Mouse (Mus musculus) bone marrow macrophage, adult 2 months (primary cell): Measurements from ENCODE around the gene Usp24. TPM values are rescaled to one million over a fixed set of nuclear protein-coding genes. Genes with fewer than 3 reads are reported as not detected.
A peak's percentile ranks its signal among the peaks of the same experiment; 100 is the strongest.

ENCODE experiments used
- H3K27ac ChIP-seq: 2 replicates; pipeline ENCODE4 v1.5.1; 2012; ENCODE audit warnings: low read depth, low read length; ENCODE audit not compliant: insufficient read depth
- H3K4me1 ChIP-seq: 2 replicates; pipeline ENCODE4 v1.6.1; 2012; ENCODE audit warnings: low read length; ENCODE audit not compliant: control insufficient read depth, insufficient read depth
- H3K4me3 ChIP-seq: 2 replicates; pipeline ENCODE4 v1.5.1; 2012; ENCODE audit warnings: mild to moderate bottlenecking, low read length, moderate library complexity; ENCODE audit not compliant: insufficient read depth
- CTCF ChIP-seq: IDR thresholded peaks from 2 replicates; pipeline ENCODE4 v1.5.1; 2012; ENCODE audit warnings: low read depth, mild to moderate bottlenecking, low read length, moderate library complexity
- POLR2A ChIP-seq: IDR thresholded peaks from 2 replicates; pipeline ENCODE4 v1.6.1; 2012; ENCODE audit warnings: mild to moderate bottlenecking, low read depth, low read length, borderline replicate concordance
- polyA plus RNA-seq: library from polyadenylated mRNA; stranded (reverse); fragments of >200 nt; gene quantifications from 2 replicates; pipeline ENCODE4 v1.2.4, GENCODE M21; 2012; ENCODE audit not compliant: missing spikeins, insufficient read depth, insufficient read length

Gene Usp24
- 12.9 and 15.8 TPM in 2 replicates for polyA plus RNA-seq

GRCm38 (mm10) chr4:106315921-106316350 lies at the start of gene Usp24:
TSS of gene Usp24 (plus strand) at chr4:106316213.
- H3K4me3 ChIP-seq = peak within 1 kb of the TSS; percentile 100
- peaks cover 12% of the 10 kb centered on the region for H3K4me1 ChIP-seq
- peak within 1 kb of the TSS; percentile 71 for H3K27ac ChIP-seq
- 0 out of 2 replicates have a peak, but pooled peaks have one; percentile 37 for TF ChIP-seq POLR2A
- no peak for TF ChIP-seq CTCF

GRCm38 (mm10) chr4:106276937-106277336 lies 39.1 kb upstream of the Usp24 start:
- no peak overlapping the region for H3K27ac ChIP-seq
- no peak for TF ChIP-seq POLR2A
- no peak for TF ChIP-seq CTCF
- H3K4me1 ChIP-seq = no peaks in the 10 kb centered on the region
- no peak overlapping the region for H3K4me3 ChIP-seq

- TF ChIP-seq POLR2A = no peak
- no peak for TF ChIP-seq CTCF
- Histone ChIP-seq H3K27ac (no peak overlapping the region), H3K4me3 (no peak overlapping the region), H3K4me1 (no peaks in the 10 kb centered on the region)
These were observed 36.8 kb upstream of the Usp24 start for GRCm38 (mm10) chr4:106279177-106279576.

GRCm38 (mm10) chr4:106281128-106281491 lies 34.9 kb upstream of the Usp24 start:
- no peaks in the 10 kb centered on the region for H3K4me1 ChIP-seq
- H3K27ac ChIP-seq = no peak overlapping the region
- no peak overlapping the region for H3K4me3 ChIP-seq
- TF ChIP-seq CTCF = no peak
- no peak for TF ChIP-seq POLR2A

GRCm38 (mm10) chr4:106281492-106282122 lies 34.4 kb upstream of the Usp24 start:
- no peak overlapping the region for H3K27ac ChIP-seq
- no peak for TF ChIP-seq POLR2A
- TF ChIP-seq CTCF = no peak
- no peak overlapping the region for H3K4me3 ChIP-seq
- no peaks in the 10 kb centered on the region for H3K4me1 ChIP-seq

GRCm38 (mm10) chr4:106282123-106282510 lies 33.9 kb upstream of the Usp24 start:
- no peak overlapping the region for H3K4me3 ChIP-seq
- H3K4me1 ChIP-seq = no peaks in the 10 kb centered on the region
- TF ChIP-seq CTCF (no peak), POLR2A (no peak)
- H3K27ac ChIP-seq = no peak overlapping the region

GRCm38 (mm10) chr4:106286958-106287743 lies 28.9 kb upstream of the Usp24 start:
- H3K27ac ChIP-seq = no peak overlapping the region
- no peak for TF ChIP-seq CTCF
- TF ChIP-seq POLR2A = no peak
- no peaks in the 10 kb centered on the region for H3K4me1 ChIP-seq

GRCm38 (mm10) chr4:106290201-106290600 lies 25.8 kb upstream of the Usp24 start:
- Histone ChIP-seq H3K4me1 (peaks cover 14% of the 10 kb centered on the region), H3K27ac (no peak overlapping the region), H3K4me3 (no peak overlapping the region)
- no peak for TF ChIP-seq CTCF
- no peak for TF ChIP-seq POLR2A

More at GRCm38 (mm10) chr4:106286958-106287743, 28.9 kb upstream of the Usp24 start:
- H3K4me3 ChIP-seq = no peak overlapping the region

GRCm38 (mm10) chr4:106292823-106293222 lies 23.2 kb upstream of the Usp24 start:
- no peak for TF ChIP-seq POLR2A
- no peak for TF ChIP-seq CTCF
- H3K4me3 ChIP-seq = no peak overlapping the region
- H3K4me1 ChIP-seq = peaks cover 23% of the 10 kb centered on the region
- H3K27ac ChIP-seq = no peak overlapping the region

- no peak overlapping the region for H3K4me3 ChIP-seq
- TF ChIP-seq CTCF = no peak
- no peak overlapping the region for H3K27ac ChIP-seq
- H3K4me1 ChIP-seq = peaks cover 23% of the 10 kb centered on the region
These were observed 22.5 kb upstream of the Usp24 start for GRCm38 (mm10) chr4:106293378-106294090.
